Mouse (Mus musculus) lung, postnatal 0 days (tissue): Measurements from ENCODE around the gene Olfr155.

Experiments
- CTCF ChIP-seq: IDR thresholded peaks from 2 replicates; pipeline ENCODE4 v1.5.1; 2016; ENCODE audit warnings: antibody characterized with exemption, mild to moderate bottlenecking
- EP300 ChIP-seq: IDR thresholded peaks from 2 replicates; pipeline ENCODE4 v1.6.1; 2016; ENCODE audit warnings: antibody characterized with exemption, mild to moderate bottlenecking, control low read depth

DNA sequence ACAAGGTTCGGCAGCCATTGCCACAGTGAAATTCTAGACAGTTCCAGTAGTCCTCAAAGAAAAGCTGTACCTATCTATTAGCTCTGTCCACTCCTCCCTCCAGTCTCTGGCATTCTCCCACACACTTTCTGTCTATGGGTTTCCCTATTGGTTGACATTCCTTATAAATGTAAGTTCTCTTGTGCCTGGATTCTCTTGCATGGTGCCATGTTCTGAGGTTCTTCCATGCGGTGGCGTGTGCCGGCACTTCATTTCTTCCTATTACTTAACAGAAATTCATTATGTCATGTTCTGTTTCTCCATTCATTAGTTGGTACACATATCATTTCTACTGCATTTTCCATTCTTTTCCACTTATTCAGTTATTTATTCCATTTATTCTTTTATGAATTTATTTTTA lies 22.6 kb upstream of the Olfr155 start:
- TF ChIP-seq CTCF = no peak
- TF ChIP-seq EP300 = no peak
